Mouse (Mus musculus): Measurements from ENCODE around the gene Aire. TPM values are rescaled to one million over a fixed set of nuclear protein-coding genes. Genes with fewer than 3 reads are reported as not detected.
A peak's percentile ranks its signal among the peaks of the same experiment; 100 is the strongest.

The Aire gene
- not detected for total RNA-seq (2021)
- long read RNA-seq, experiment 1: 0 reads
- long read RNA-seq, experiment 2: 0 reads

- peak; percentile 70 to 71 for DNase-seq (ENCODE audit: low spot score in 2 of 2)
Measured at GRCm38 (mm10) chr10:78043406-78043836, at the start of gene Aire. Gene Aire (minus strand): TSS chr10:78043610.

- DNase-seq (ENCODE audit: low spot score in 2 of 2): no peak
Measured at GRCm38 (mm10) chr10:78092725-78093029, 49.3 kb upstream of the Aire start.

- no peak for DNase-seq (ENCODE audit: low spot score in 2 of 2)
Measured at GRCm38 (mm10) chr10:78091865-78092724, 48.7 kb upstream of the Aire start.

- DNase-seq (ENCODE audit: low spot score in 2 of 2): no peak
Measured at GRCm38 (mm10) chr10:78090706-78091491, 47.5 kb upstream of the Aire start.

- DNase-seq (ENCODE audit: low spot score in 2 of 2): no peak
Measured at GRCm38 (mm10) chr10:78090246-78090645, 46.8 kb upstream of the Aire start.

- DNase-seq (ENCODE audit: low spot score in 2 of 2): no peak
Measured at GRCm38 (mm10) chr10:78087101-78087511, 43.7 kb upstream of the Aire start.

- DNase-seq (ENCODE audit: low spot score in 2 of 2): no peak
Measured at GRCm38 (mm10) chr10:78086444-78087061, 43.1 kb upstream of the Aire start.

- no peak for DNase-seq (ENCODE audit: low spot score in 2 of 2)
Measured at GRCm38 (mm10) chr10:78085711-78086110, 42.3 kb upstream of the Aire start.

GRCm38 (mm10) chr10:78084073-78084472, 40.7 kb upstream of the Aire start:
- DNase-seq (ENCODE audit: low spot score in 2 of 2): no peak

- DNase-seq (ENCODE audit: low spot score in 2 of 2): peak; percentile 44 to 52
Measured at GRCm38 (mm10) chr10:78079955-78080591, 36.7 kb upstream of the Aire start.

- no peak for DNase-seq (ENCODE audit: low spot score in 2 of 2)
Measured at GRCm38 (mm10) chr10:78078276-78078675, 34.9 kb upstream of the Aire start.

GRCm38 (mm10) chr10:78077862-78078261, 34.5 kb upstream of the Aire start:
- DNase-seq (ENCODE audit: low spot score in 2 of 2): no peak

- no peak for DNase-seq (ENCODE audit: low spot score in 2 of 2)
Measured at GRCm38 (mm10) chr10:78074977-78075376, 31.6 kb upstream of the Aire start.

GRCm38 (mm10) chr10:78074151-78074550, 30.7 kb upstream of the Aire start:
- no peak for DNase-seq (ENCODE audit: low spot score in 2 of 2)

- peak; percentile 83 to 87 for DNase-seq (ENCODE audit: low spot score in 2 of 2)
Measured at GRCm38 (mm10) chr10:78069101-78070011, 25.9 kb upstream of the Aire start, which contains the start of gene Icosl. Gene Icosl (plus strand): TSS chr10:78069302.

GRCm38 (mm10) chr10:78068541-78068940, 25.1 kb upstream of the Aire start:
- no peak for DNase-seq (ENCODE audit: low spot score in 2 of 2)

- no peak for DNase-seq (ENCODE audit: low spot score in 2 of 2)
Measured at GRCm38 (mm10) chr10:78067226-78067625, 23.8 kb upstream of the Aire start.

- no peak for DNase-seq (ENCODE audit: low spot score in 2 of 2)
Measured at GRCm38 (mm10) chr10:78063122-78063521, 19.7 kb upstream of the Aire start.

GRCm38 (mm10) chr10:78057056-78057455, 13.6 kb upstream of the Aire start:
- DNase-seq (ENCODE audit: low spot score in 2 of 2): no peak
